ENCODE assay signal across 17 mouse cellular contexts in genomic region chr14:31697346-31697745, GRCm38 (mm10). TPM values are rescaled to one million over a fixed set of nuclear protein-coding genes. Genes with fewer than 3 reads are reported as not detected.
A peak's percentile ranks its signal among the peaks of the same experiment; 100 is the strongest.
DNase-seq lines count a peak whose midpoint lies in the region; ATAC-seq and TF ChIP-seq lines count a peak whose summit lies in the region.
"Had no signal": no experiment of that assay in that cellular context is flagged by ENCODE, and none has a peak within 500 bp of the region (broad histone marks: within the 10 kb centered on the region; RNA-seq: fewer than 3 reads in every experiment).

No protein-coding gene starts in this region.

- H3K4me3 ChIP-seq in embryonic facial prominence, embryonic 14.5 days (ENCODE audit: low read depth, low read length): no peak overlapping the region
- H3K4me3 ChIP-seq in embryonic facial prominence, embryonic 10.5 days: no peak overlapping the region
- H3K4me3 ChIP-seq in heart, embryonic 15.5 days: no peak overlapping the region
- no peak overlapping the region for H3K4me3 ChIP-seq in left cerebral cortex, adult 2 months
- H3K4me3 ChIP-seq: embryonic facial prominence, embryonic 13.5 days; intestine, embryonic 15.5 days; liver, embryonic 13.5 days had no signal

- no peak overlapping the region for H3K9ac ChIP-seq in embryonic facial prominence, embryonic 14.5 days (ENCODE audit: low read depth, low read length)
- no peak overlapping the region for H3K9ac ChIP-seq in heart, embryonic 15.5 days
- H3K9ac ChIP-seq: embryonic facial prominence, embryonic 13.5 days; forebrain, postnatal 0 days; intestine, embryonic 15.5 days; liver, embryonic 13.5 days had no signal

- DNase-seq in embryonic facial prominence, embryonic 14.5 days (ENCODE audit: low spot score): peak; percentile 16
- DNase-seq in embryonic facial prominence, embryonic 10.5 days (ENCODE audit: low spot score): no peak
- DNase-seq in A20 (ENCODE audit: low read depth, low spot score): peak; percentile 72
- DNase-seq in cerebellum, adult 9-11 months: peak; percentile 66
- no peak for DNase-seq in left cerebral cortex, postnatal 10 days (ENCODE audit: extremely low spot score in 1 of 2, low spot score in 2 of 2)
- no peak for DNase-seq in left cerebral cortex, adult 2 months (ENCODE audit: extremely low spot score in 1 of 2, low spot score in 2 of 2)
- no peak for DNase-seq in right cerebral cortex, adult 18-20 months
- DNase-seq: forebrain, postnatal 0 days; kidney, postnatal 10 days; liver, embryonic 13.5 days had no signal

- no peak overlapping the region for H3K27ac ChIP-seq in embryonic facial prominence, embryonic 14.5 days (replicated peaks; ENCODE audit: low read depth, low read length)
- no peak overlapping the region for H3K27ac ChIP-seq in embryonic facial prominence, embryonic 10.5 days (replicated peaks)
- peak overlapping the region; percentile 58 for H3K27ac ChIP-seq in heart, embryonic 15.5 days
- H3K27ac ChIP-seq in left cerebral cortex, adult 2 months: no peak overlapping the region
- H3K27ac ChIP-seq: embryonic facial prominence, embryonic 13.5 days; intestine, embryonic 15.5 days; liver, embryonic 13.5 days had no signal

- intact Hi-C loops in left cerebral cortex, postnatal 10 days (cut with DNase I): loop anchor here (5.0 kb wide), 1 partner anchor 35 kb away; no protein-coding TSS in a partner anchor
- intact Hi-C loops in left cerebral cortex, adult 2 months (cut with DNase I): no loop called here

- no peak overlapping the region for H3K4me2 ChIP-seq in embryonic facial prominence, embryonic 14.5 days (ENCODE audit: low read depth, low read length)
- H3K4me2 ChIP-seq in heart, embryonic 15.5 days: no peak overlapping the region
- H3K4me2 ChIP-seq: embryonic facial prominence, embryonic 13.5 days; intestine, embryonic 15.5 days; liver, embryonic 13.5 days had no signal

- no peaks in the 10 kb centered on the region for H3K4me1 ChIP-seq in embryonic facial prominence, embryonic 14.5 days (ENCODE audit: control insufficient read depth, insufficient read depth, low read length)
- no peaks in the 10 kb centered on the region for H3K4me1 ChIP-seq in embryonic facial prominence, embryonic 10.5 days
- H3K4me1 ChIP-seq in heart, embryonic 15.5 days (replicated peaks): peaks cover 15% of the 10 kb centered on the region
- H3K4me1 ChIP-seq: intestine, embryonic 15.5 days; liver, embryonic 13.5 days had no signal

- peak; percentile 62; the same call in 1 of the 2 replicates for ATAC-seq in embryonic facial prominence, embryonic 14.5 days (ENCODE audit: low read depth)
- peak; percentile 69; the same call in 1 of the 2 replicates for ATAC-seq in heart, embryonic 15.5 days (replicated peaks; ENCODE audit: insufficient number of reproducible peaks, insufficient read depth, low FRiP score, low read depth)
- ATAC-seq: forebrain, postnatal 0 days; intestine, embryonic 15.5 days had no signal

- no peak for TF ChIP-seq CTCF in left cerebral cortex, adult 2 months (IDR thresholded peaks at IDR 0.05)

- H3K27me3 ChIP-seq in embryonic facial prominence, embryonic 14.5 days (replicated peaks; ENCODE audit: control insufficient read depth, insufficient read depth, low read length): no peaks in the 10 kb centered on the region
- H3K27me3 ChIP-seq in embryonic facial prominence, embryonic 10.5 days (replicated peaks; ENCODE audit: low read depth, poor library complexity, severe bottlenecking): no peaks in the 10 kb centered on the region
- no peaks in the 10 kb centered on the region for H3K27me3 ChIP-seq in heart, embryonic 15.5 days
- H3K27me3 ChIP-seq: embryonic facial prominence, embryonic 13.5 days; intestine, embryonic 15.5 days; liver, embryonic 13.5 days had no signal

- H3K9me3 ChIP-seq in embryonic facial prominence, embryonic 14.5 days (ENCODE audit: control insufficient read depth, low read length): no peaks in the 10 kb centered on the region
- H3K9me3 ChIP-seq in embryonic facial prominence, embryonic 10.5 days: no peaks in the 10 kb centered on the region
- H3K9me3 ChIP-seq in heart, embryonic 15.5 days (replicated peaks): no peaks in the 10 kb centered on the region
- H3K9me3 ChIP-seq: embryonic facial prominence, embryonic 13.5 days; intestine, embryonic 15.5 days; liver, embryonic 13.5 days had no signal

- 85% methylated on average over 3 of the region's 3 CpGs for WGBS in embryonic facial prominence, embryonic 14.5 days
- 94% methylated on average over 3 of the region's 3 CpGs for WGBS in embryonic facial prominence, embryonic 10.5 days
- 37% methylated on average over 3 of the region's 3 CpGs for WGBS in heart, embryonic 15.5 days

- peaks cover 42% of the 10 kb centered on the region for H3K36me3 ChIP-seq in embryonic facial prominence, embryonic 14.5 days (ENCODE audit: control insufficient read depth, insufficient read depth, low read length)
- H3K36me3 ChIP-seq in embryonic facial prominence, embryonic 10.5 days (replicated peaks): peaks cover 48% of the 10 kb centered on the region
- H3K36me3 ChIP-seq in heart, embryonic 15.5 days: peaks cover 22% of the 10 kb centered on the region

RNA-seq across cellular contexts. Expression of gene Hacl1, which starts 56.3 kb away (rescaled TPM):
- polyA plus RNA-seq in embryonic facial prominence, embryonic 14.5 days (2014; fragmentation: Nextera tagmentation; extraction: Ambion mirVana): 13.3 and 13.4 TPM in 2 replicates
- 7.8 and 8.2 TPM in 2 replicates for polyA plus RNA-seq in embryonic facial prominence, embryonic 10.5 days (2016; fragmentation: Nextera tagmentation; extraction: Ambion mirVana)
- 9.7 and 11.6 TPM in 2 replicates for polyA plus RNA-seq in heart, embryonic 15.5 days (2015; fragmentation: Nextera tagmentation; extraction: Ambion mirVana)
- total RNA-seq in left cerebral cortex, postnatal 10 days (2021): 1 to 10 TPM; 6.4 to 7.8 TPM
- 1 to 10 TPM; 4.4 to 6.7 TPM for total RNA-seq in left cerebral cortex, adult 2 months (2021)

RNA-seq across cellular contexts. Expression of gene Btd, which starts 56.5 kb away (rescaled TPM):
- polyA plus RNA-seq in embryonic facial prominence, embryonic 14.5 days (2014; fragmentation: Nextera tagmentation; extraction: Ambion mirVana): 30.3 and 37.0 TPM in 2 replicates
- 14.8 and 15.2 TPM in 2 replicates for polyA plus RNA-seq in embryonic facial prominence, embryonic 10.5 days (2016; fragmentation: Nextera tagmentation; extraction: Ambion mirVana)
- polyA plus RNA-seq in heart, embryonic 15.5 days (2015; fragmentation: Nextera tagmentation; extraction: Ambion mirVana): 20.4 and 23.5 TPM in 2 replicates
- total RNA-seq in left cerebral cortex, postnatal 10 days (2021): 1 to 10 TPM; 7.4 to 9.9 TPM
- total RNA-seq in left cerebral cortex, adult 2 months (2021): 1 to 10 TPM; 8.4 to 8.8 TPM

RNA-seq across cellular contexts. Expression of gene Gm49387, which starts 56.7 kb away (rescaled TPM):
- 0.47 and 0.84 TPM in 2 replicates for polyA plus RNA-seq in embryonic facial prominence, embryonic 14.5 days (2014; fragmentation: Nextera tagmentation; extraction: Ambion mirVana)
- 0.39 and 0.48 TPM in 2 replicates for polyA plus RNA-seq in embryonic facial prominence, embryonic 10.5 days (2016; fragmentation: Nextera tagmentation; extraction: Ambion mirVana)
- polyA plus RNA-seq in heart, embryonic 15.5 days (2015; fragmentation: Nextera tagmentation; extraction: Ambion mirVana): 2.6 TPM in 2 replicates
- total RNA-seq in left cerebral cortex, postnatal 10 days (2021): under 1 TPM in 1 of 2 experiments, not detected in 1; 0.79 TPM
- not detected for total RNA-seq in left cerebral cortex, adult 2 months (2021)
- total RNA-seq: forebrain, postnatal 0 days; MEL; midbrain, postnatal 0 days; neutrophil, adult 5-6 weeks had no signal
- polyA plus RNA-seq: gonadal fat pad, adult 2 months; midbrain, postnatal 0 days had no signal

Comparison
In these comparisons a context has a peak if more than half of its experiments do, and no peak if none do; other contexts are left out.
1. DNase-seq: peak in embryonic facial prominence, embryonic 14.5 days (single experiment), A20 (single experiment) and cerebellum, adult 9-11 months (single experiment); none in embryonic facial prominence, embryonic 10.5 days (single experiment), left cerebral cortex, postnatal 10 days (0 of 2), left cerebral cortex, adult 2 months (0 of 2) and right cerebral cortex, adult 18-20 months (single experiment).